Mouse (Mus musculus): ENCODE data around the gene Ehbp1.

DNA sequence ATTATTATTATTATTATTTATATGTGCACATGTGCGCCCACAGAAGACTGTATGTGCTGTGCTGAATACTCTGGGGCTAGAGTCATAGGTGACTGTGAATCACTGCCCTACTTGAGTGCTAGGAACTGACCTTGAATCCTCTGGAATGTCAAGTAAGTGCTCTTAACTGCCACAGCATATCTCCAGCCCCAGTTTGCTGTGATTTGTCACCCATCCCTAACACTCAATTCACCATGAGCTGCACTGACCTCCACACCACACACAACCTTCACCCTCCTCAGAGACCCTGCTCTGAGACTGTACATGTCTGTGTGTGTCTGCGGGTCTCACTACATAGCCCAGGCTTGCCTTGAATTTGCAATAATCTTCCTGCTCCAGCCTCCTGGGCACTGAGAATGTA, 185.9 kb downstream of the Ehbp1 start:
- TF ChIP-seq CTCF (IDR thresholded peaks at IDR 0.05; ENCODE audit: insufficient read depth, low read length) (no peak), POLR2A (IDR thresholded peaks at IDR 0.05; ENCODE audit: borderline replicate concordance, extremely low read depth, low read depth, low read length) (no peak)
